Mouse (Mus musculus): Measurements from ENCODE around the gene Foxc1. TPM values are rescaled to one million over a fixed set of nuclear protein-coding genes. Genes with fewer than 3 reads are reported as not detected.

Foxc1 gene
- polyA plus RNA-seq, 2 experiments, result 0.01 to 0.02 TPM

DNA sequence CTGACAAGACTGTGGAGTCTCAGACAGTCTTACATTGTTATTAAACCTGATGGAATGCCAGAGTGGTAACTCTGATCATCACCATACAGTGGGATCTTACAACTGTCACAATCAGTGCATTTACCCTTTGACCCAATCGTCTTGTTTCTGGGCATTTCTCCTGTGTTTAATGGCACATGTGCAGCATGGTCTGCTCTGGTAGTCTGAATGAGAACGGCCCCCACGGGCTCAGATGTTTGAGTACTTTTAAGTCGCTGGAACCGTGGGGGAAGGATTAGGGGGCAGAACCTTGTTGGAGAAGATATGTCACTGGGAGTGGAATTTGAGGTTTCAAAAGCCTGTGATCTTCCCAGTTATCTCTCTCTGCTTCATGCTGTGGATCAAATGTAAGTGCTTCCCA is 33.6 kb upstream of the Foxc1 start:
- Histone ChIP-seq H3K4me2 (ENCODE audit: low read depth) (no peak overlapping the region), H3K27me3 (ENCODE audit: control insufficient read depth, insufficient read depth, low read length) (no peaks in the 10 kb centered on the region), H3K27ac (no peak overlapping the region), H3K9me3 (ENCODE audit: control insufficient read depth, low read length) (no peaks in the 10 kb centered on the region), H3K36me3 (replicated peaks; ENCODE audit: control insufficient read depth, insufficient read depth, low read depth) (no peaks in the 10 kb centered on the region), H3K9ac (replicated peaks) (no peak overlapping the region), H3K4me1 (replicated peaks; ENCODE audit: control insufficient read depth in 2 of 2, insufficient read depth in 2 of 2, low read length in 1 of 2) (no peaks in the 10 kb centered on the region), H3K4me3 (ENCODE audit: insufficient read depth in 1 of 2, low read depth in 2 of 2, low read length in 2 of 2) (no peak overlapping the region)
- TF ChIP-seq EP300 (IDR thresholded peaks at IDR 0.05; ENCODE audit: low read depth), result no peak
- no peak for TF ChIP-seq CTCF (IDR thresholded peaks at IDR 0.05; ENCODE audit: low read depth)
- ATAC-seq (ENCODE audit: insufficient read depth), result no peak
- 55% methylated on average over 5 of the region's 5 CpGs for WGBS (ENCODE audit: insufficient replicate concordance)
- no peak for DNase-seq (ENCODE audit: low read depth in 3 of 3, low spot score in 3 of 3)

DNA sequence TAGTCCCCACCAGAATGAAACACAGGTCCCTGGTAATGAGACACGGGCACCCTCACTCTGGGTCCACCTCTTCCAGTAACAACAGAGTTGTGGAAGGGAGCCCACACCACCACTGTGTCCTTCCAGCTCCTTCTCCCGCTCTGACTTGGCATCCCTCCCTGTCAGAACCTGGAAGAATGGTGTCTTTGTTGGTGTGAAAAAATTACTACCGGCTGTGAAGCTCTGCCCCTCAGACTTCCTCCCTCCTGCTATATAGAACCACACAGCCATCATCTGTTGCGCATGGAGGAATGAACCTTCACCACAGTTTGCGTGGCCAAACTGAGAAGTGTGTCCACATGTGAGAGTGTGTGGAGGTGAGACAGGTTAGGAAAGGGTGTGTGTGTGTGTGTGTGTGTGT is 30.7 kb upstream of the Foxc1 start:
- WGBS (ENCODE audit: insufficient replicate concordance), result 47% methylated on average over 5 of the region's 5 CpGs
- H3K9ac ChIP-seq (replicated peaks), result no peak overlapping the region
- H3K4me2 ChIP-seq (ENCODE audit: low read depth), result no peak overlapping the region
- H3K27me3 ChIP-seq (ENCODE audit: control insufficient read depth, insufficient read depth, low read length), result no peaks in the 10 kb centered on the region
- H3K27ac ChIP-seq, result no peak overlapping the region
- DNase-seq (ENCODE audit: low read depth in 3 of 3, low spot score in 3 of 3) (no peak), ATAC-seq (ENCODE audit: insufficient read depth) (no peak)
- TF ChIP-seq EP300 (IDR thresholded peaks at IDR 0.05; ENCODE audit: low read depth) (no peak), CTCF (IDR thresholded peaks at IDR 0.05; ENCODE audit: low read depth) (no peak)
- H3K36me3 ChIP-seq (replicated peaks; ENCODE audit: control insufficient read depth, insufficient read depth, low read depth), result no peaks in the 10 kb centered on the region
- H3K9me3 ChIP-seq (ENCODE audit: control insufficient read depth, low read length), result no peaks in the 10 kb centered on the region
- H3K4me1 ChIP-seq (replicated peaks; ENCODE audit: control insufficient read depth in 2 of 2, insufficient read depth in 2 of 2, low read length in 1 of 2), result no peaks in the 10 kb centered on the region
- no peak overlapping the region for H3K4me3 ChIP-seq (ENCODE audit: insufficient read depth in 1 of 2, low read depth in 2 of 2, low read length in 2 of 2)

GRCm38 (mm10) chr13:31779281-31779981 is 27.0 kb upstream of the Foxc1 start:
- Histone ChIP-seq H3K27me3 (ENCODE audit: control insufficient read depth, insufficient read depth, low read length) (no peaks in the 10 kb centered on the region), H3K4me1 (replicated peaks; ENCODE audit: control insufficient read depth in 2 of 2, insufficient read depth in 2 of 2, low read length in 1 of 2) (no peaks in the 10 kb centered on the region), H3K9me3 (ENCODE audit: control insufficient read depth, low read length) (no peaks in the 10 kb centered on the region), H3K4me2 (ENCODE audit: low read depth) (no peak overlapping the region), H3K36me3 (replicated peaks; ENCODE audit: control insufficient read depth, insufficient read depth, low read depth) (no peaks in the 10 kb centered on the region), H3K27ac (no peak overlapping the region), H3K4me3 (ENCODE audit: insufficient read depth in 1 of 2, low read depth in 2 of 2, low read length in 2 of 2) (no peak overlapping the region), H3K9ac (replicated peaks) (no peak overlapping the region)
- TF ChIP-seq EP300 (IDR thresholded peaks at IDR 0.05; ENCODE audit: low read depth), result no peak
- TF ChIP-seq CTCF (IDR thresholded peaks at IDR 0.05; ENCODE audit: low read depth), result no peak
- WGBS (ENCODE audit: insufficient replicate concordance), result 45% methylated on average over 17 of the region's 17 CpGs
- no peak for DNase-seq (ENCODE audit: low read depth in 3 of 3, low spot score in 3 of 3)
- no peak for ATAC-seq (ENCODE audit: insufficient read depth)

GRCm38 (mm10) chr13:31780299-31780698 is 26.1 kb upstream of the Foxc1 start:
- H3K9ac ChIP-seq (replicated peaks), result no peak overlapping the region
- no peaks in the 10 kb centered on the region for H3K27me3 ChIP-seq (ENCODE audit: control insufficient read depth, insufficient read depth, low read length)
- no peaks in the 10 kb centered on the region for H3K4me1 ChIP-seq (replicated peaks; ENCODE audit: control insufficient read depth in 2 of 2, insufficient read depth in 2 of 2, low read length in 1 of 2)
- whole genome bisulfite sequencing (ENCODE audit: insufficient replicate concordance), result 59% methylated on average over 3 of the region's 3 CpGs
- H3K4me3 ChIP-seq (ENCODE audit: insufficient read depth in 1 of 2, low read depth in 2 of 2, low read length in 2 of 2), result no peak overlapping the region
- ATAC-seq (ENCODE audit: insufficient read depth) (no peak), DNase-seq (ENCODE audit: low read depth in 3 of 3, low spot score in 3 of 3) (no peak)
- no peak overlapping the region for H3K27ac ChIP-seq
- no peaks in the 10 kb centered on the region for H3K36me3 ChIP-seq (replicated peaks; ENCODE audit: control insufficient read depth, insufficient read depth, low read depth)
- H3K4me2 ChIP-seq (ENCODE audit: low read depth), result no peak overlapping the region
- no peaks in the 10 kb centered on the region for H3K9me3 ChIP-seq (ENCODE audit: control insufficient read depth, low read length)
- no peak for TF ChIP-seq CTCF (IDR thresholded peaks at IDR 0.05; ENCODE audit: low read depth)
- no peak for TF ChIP-seq EP300 (IDR thresholded peaks at IDR 0.05; ENCODE audit: low read depth)

DNA sequence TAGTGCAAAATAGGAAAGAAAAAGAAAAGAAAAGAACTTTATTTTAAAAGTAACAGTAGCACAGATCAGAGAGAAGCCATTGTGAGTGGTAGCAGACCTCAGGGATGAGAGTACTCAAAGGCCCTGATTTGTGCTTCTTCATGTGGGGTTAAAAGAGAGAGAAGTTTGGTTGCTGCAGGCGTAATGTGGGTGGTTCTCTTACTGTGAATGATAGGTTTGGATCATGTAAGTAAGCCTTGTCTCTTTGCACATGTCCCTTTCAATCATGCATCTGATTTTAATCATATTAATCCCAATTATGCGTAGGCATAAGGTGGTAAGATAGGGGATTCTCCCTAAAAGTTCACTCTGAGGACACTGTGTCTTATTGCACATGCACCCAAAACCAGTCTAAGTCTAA is 24.4 kb upstream of the Foxc1 start:
- Histone ChIP-seq H3K4me3 (ENCODE audit: insufficient read depth in 1 of 2, low read depth in 2 of 2, low read length in 2 of 2) (no peak overlapping the region), H3K27me3 (ENCODE audit: control insufficient read depth, insufficient read depth, low read length) (no peaks in the 10 kb centered on the region), H3K4me2 (ENCODE audit: low read depth) (no peak overlapping the region), H3K9me3 (ENCODE audit: control insufficient read depth, low read length) (no peaks in the 10 kb centered on the region), H3K4me1 (replicated peaks; ENCODE audit: control insufficient read depth in 2 of 2, insufficient read depth in 2 of 2, low read length in 1 of 2) (no peaks in the 10 kb centered on the region), H3K36me3 (replicated peaks; ENCODE audit: control insufficient read depth, insufficient read depth, low read depth) (no peaks in the 10 kb centered on the region), H3K9ac (replicated peaks) (no peak overlapping the region), H3K27ac (no peak overlapping the region)
- DNase-seq (ENCODE audit: low read depth in 3 of 3, low spot score in 3 of 3) (no peak), ATAC-seq (ENCODE audit: insufficient read depth) (no peak)
- TF ChIP-seq EP300 (IDR thresholded peaks at IDR 0.05; ENCODE audit: low read depth), result no peak
- no peak for TF ChIP-seq CTCF (IDR thresholded peaks at IDR 0.05; ENCODE audit: low read depth)
- WGBS (ENCODE audit: insufficient replicate concordance), result 43% methylated on average over 2 of the region's 2 CpGs

All from liver, embryonic 14.5 days (tissue).